Mouse (Mus musculus): ENCODE measurements around the gene Mrps5. TPM values are rescaled to one million over a fixed set of nuclear protein-coding genes. Genes with fewer than 3 reads are reported as not detected.
"Not testable (repeated sequence)": the region's sequence is repeated elsewhere in the genome, so short reads cannot be mapped to it uniquely, and the experiment has no call there.

Gene Mrps5
- polyA plus RNA-seq, 1 experiment: 129 TPM

DNA sequence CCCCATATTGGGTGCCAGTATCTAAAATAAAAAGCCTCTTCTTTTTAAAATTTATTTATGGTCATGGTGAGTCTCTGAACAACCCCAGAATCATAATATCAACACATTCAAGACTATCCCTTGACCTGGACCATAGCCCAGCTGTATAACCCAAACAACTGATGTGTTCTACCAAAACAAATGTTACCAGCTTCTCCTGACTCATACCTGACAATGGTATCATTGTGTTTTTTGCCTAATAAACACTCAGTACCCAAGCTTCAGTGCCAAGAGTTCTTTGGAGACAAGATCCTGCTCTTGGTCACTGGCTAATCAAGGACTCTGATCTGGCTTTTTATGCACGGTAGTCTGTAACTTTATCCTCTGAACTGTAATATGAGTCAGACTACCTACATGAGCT lies 13.7 kb upstream of the Mrps5 start:
- TF ChIP-seq POLR2A (IDR thresholded peaks at IDR 0.05; ENCODE audit: borderline replicate concordance, extremely low read depth, insufficient read depth, insufficient read length, poor library complexity, severe bottlenecking): no peak
- no peak for TF ChIP-seq CTCF (IDR thresholded peaks at IDR 0.05; ENCODE audit: borderline replicate concordance, extremely low read depth, insufficient read depth, insufficient read length)

DNA sequence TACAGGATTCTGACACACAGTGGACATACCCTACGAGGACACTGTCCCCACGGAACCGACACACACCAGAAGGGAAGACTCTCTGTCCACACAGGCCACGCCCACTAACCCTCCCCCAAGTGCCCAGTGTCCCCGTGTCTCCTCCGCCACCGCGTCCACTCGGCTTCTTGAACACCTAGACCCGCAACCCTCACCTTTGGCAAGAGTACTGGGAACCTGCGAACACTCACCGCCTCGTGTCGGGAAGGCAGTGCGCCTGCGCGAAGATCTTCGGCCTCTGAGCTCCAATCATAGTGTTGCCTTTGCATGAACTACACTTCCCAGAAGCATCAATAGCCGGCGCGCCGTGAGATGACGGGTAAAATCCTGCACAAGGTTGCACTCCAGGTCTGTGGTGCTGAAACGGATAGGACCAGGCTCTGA lies 2.6 kb upstream of the Mrps5 start:
- TF ChIP-seq CTCF (IDR thresholded peaks at IDR 0.05; ENCODE audit: borderline replicate concordance, extremely low read depth, insufficient read depth, insufficient read length) (no peak), POLR2A (IDR thresholded peaks at IDR 0.05; ENCODE audit: borderline replicate concordance, extremely low read depth, insufficient read depth, insufficient read length, poor library complexity, severe bottlenecking) (peak; percentile 48; the same call in 1 of the 2 replicates)
- DNase-seq (ENCODE audit: low read depth): peak; percentile 97

More for the DNA sequence above, 13.7 kb upstream of the Mrps5 start:
- no peak for DNase-seq (ENCODE audit: low read depth)

DNA sequence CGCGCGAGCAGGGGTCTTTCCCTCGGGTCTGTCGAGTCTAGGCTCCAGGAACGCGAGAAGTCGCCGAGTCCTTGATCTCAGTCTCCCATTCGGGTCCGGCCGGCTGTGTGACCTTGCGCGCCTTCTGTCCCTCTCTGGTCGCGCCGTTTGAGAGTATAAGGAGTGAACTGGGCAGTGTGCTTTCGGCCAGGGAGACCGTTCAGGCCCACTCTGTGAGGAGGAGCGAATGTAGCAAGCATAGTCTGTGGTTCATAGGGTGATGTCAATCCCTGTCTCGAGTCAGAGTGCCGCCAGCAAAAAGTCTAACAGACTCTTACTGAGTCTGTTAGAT lies 457 bp downstream of the Mrps5 start:
- TF ChIP-seq CTCF (IDR thresholded peaks at IDR 0.05; ENCODE audit: borderline replicate concordance, extremely low read depth, insufficient read depth, insufficient read length) (no peak), POLR2A (IDR thresholded peaks at IDR 0.05; ENCODE audit: borderline replicate concordance, extremely low read depth, insufficient read depth, insufficient read length, poor library complexity, severe bottlenecking) (no peak)
- no peak for DNase-seq (ENCODE audit: low read depth)

DNA sequence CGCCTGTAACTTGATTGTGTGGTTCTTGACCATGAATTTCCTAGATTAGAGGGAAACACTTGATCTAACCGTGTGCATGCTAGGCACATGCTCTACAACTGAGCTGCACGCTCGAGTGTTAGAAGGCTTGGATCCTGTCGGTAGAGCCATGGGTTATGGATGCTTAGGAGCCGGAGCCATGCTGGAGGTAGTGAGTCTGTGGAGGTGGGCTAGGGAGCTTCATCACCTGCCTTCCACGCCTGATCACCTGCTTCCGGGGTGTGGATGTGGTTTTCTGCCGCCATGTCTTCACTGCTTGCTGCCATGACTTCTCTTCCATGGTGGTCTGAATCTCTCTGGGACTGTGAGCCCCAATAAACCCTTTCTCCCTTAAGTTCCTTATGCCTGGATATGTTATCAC lies 1.9 kb downstream of the Mrps5 start:
- no peak for TF ChIP-seq CTCF (IDR thresholded peaks at IDR 0.05; ENCODE audit: borderline replicate concordance, extremely low read depth, insufficient read depth, insufficient read length)
- no peak for TF ChIP-seq POLR2A (IDR thresholded peaks at IDR 0.05; ENCODE audit: borderline replicate concordance, extremely low read depth, insufficient read depth, insufficient read length, poor library complexity, severe bottlenecking)
- no peak for DNase-seq (ENCODE audit: low read depth)

DNA sequence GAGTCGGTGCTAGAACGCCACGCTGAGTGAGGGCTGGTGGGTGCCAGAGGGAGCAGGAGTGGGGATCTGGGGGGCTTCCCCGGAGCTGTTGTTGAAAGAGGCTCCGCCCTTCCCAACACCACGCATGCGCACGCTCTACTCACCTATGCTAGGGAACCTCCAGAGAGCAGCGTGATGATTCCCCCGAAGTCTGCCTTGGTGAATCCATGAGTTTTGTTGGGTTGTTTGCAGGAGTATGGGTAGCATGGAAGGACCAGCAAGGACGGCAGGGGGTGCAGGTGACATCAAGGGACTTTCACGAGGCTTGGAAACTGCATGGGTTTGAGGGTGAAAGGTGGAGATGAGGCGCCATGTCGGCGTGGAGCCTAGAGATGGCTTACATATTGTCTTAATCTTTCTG lies 3.2 kb downstream of the Mrps5 start:
- no peak for DNase-seq (ENCODE audit: low read depth)
- TF ChIP-seq CTCF (IDR thresholded peaks at IDR 0.05; ENCODE audit: borderline replicate concordance, extremely low read depth, insufficient read depth, insufficient read length) (no peak), POLR2A (IDR thresholded peaks at IDR 0.05; ENCODE audit: borderline replicate concordance, extremely low read depth, insufficient read depth, insufficient read length, poor library complexity, severe bottlenecking) (no peak)

DNA sequence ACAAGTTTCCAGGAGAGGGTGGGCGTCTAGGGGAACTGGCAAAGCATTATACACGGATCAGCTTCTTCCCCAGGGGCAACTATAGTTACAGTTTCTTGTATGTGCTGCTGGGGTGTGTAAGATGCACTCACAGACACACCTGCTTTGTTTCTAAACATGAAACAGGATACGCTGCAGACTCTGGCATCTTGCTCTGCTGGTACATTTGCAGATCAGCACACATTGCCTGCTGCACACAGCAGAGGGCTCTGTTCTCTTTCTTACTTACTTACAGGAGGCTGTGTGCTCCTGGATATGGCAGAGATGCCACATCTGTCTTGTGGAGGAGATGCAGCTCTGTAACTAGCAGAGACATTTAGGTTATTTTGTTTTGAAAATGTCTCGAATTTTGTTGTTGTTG lies 3.8 kb downstream of the Mrps5 start:
- no peak for DNase-seq (ENCODE audit: low read depth)
- TF ChIP-seq CTCF (IDR thresholded peaks at IDR 0.05; ENCODE audit: borderline replicate concordance, extremely low read depth, insufficient read depth, insufficient read length) (no peak), POLR2A (IDR thresholded peaks at IDR 0.05; ENCODE audit: borderline replicate concordance, extremely low read depth, insufficient read depth, insufficient read length, poor library complexity, severe bottlenecking) (no peak)

DNA sequence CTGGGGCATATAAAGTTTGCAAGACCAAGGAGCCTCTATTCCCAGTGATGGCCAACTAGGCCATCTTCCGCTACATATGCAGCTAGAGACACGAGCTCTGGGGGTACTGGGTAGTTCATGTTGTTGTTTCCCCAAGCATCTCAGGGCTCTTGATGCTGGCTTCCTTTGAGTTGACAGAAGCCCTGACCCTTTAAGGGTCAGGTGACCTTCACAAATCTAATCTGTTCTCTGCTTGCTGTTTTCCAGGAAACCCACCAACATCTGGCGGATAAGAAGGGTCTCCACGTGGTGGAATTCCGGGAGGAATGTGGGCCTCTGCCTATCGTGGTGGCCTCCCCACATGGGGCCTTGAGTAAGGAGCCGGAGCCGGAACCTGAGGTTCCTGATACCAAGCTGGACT lies 16.4 kb downstream of the Mrps5 start:
- DNase-seq (ENCODE audit: low read depth): not testable (repeated sequence)

DNA sequence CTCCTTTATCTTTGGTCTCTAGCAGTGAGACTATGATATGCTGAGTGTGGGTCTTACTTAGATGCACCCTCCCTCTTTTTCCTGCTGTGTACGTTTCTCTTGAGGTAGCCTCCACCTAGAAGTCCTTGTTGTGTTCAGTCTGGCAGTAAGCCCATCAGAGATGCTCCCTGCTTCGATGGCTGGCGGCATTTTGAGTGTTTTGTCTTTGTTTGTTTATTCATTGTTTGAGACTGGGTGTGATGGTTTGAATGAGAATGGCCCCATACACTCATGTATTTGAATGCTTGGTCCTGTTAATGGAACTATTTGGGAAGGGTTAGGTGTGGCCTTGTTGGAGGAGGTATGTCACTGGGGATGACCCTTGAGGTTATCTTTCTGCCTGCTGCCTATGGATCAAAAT lies 18.2 kb downstream of the Mrps5 start:
- no peak for DNase-seq (ENCODE audit: low read depth)
- TF ChIP-seq POLR2A (IDR thresholded peaks at IDR 0.05; ENCODE audit: borderline replicate concordance, extremely low read depth, insufficient read depth, insufficient read length, poor library complexity, severe bottlenecking) (no peak), CTCF (IDR thresholded peaks at IDR 0.05; ENCODE audit: borderline replicate concordance, extremely low read depth, insufficient read depth, insufficient read length) (no peak)

DNA sequence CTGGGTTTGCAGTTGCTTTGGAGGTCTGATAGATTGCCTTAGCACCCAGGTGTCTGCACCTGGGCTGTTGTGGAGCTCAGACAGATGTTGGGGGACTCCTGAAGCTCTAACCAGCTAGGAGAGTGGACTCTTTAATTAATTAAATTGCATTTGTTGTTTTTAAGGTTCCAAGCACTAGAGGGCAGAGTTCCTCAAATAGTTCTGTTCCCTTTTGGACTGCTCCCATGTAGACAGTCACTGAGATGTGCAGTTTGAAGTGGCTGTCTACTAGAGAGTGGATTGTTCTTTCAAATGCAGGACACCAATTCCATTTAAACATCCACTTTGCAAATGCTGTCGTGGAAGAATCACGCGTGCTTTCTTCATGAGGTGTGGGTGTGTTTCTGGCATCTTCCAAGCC lies 21.2 kb downstream of the Mrps5 start:
- peak; percentile 25; the same call in 1 of the 2 replicates for TF ChIP-seq CTCF (IDR thresholded peaks at IDR 0.05; ENCODE audit: borderline replicate concordance, extremely low read depth, insufficient read depth, insufficient read length)
- TF ChIP-seq POLR2A (IDR thresholded peaks at IDR 0.05; ENCODE audit: borderline replicate concordance, extremely low read depth, insufficient read depth, insufficient read length, poor library complexity, severe bottlenecking): no peak
- DNase-seq (ENCODE audit: low read depth): peak; percentile 81

DNA sequence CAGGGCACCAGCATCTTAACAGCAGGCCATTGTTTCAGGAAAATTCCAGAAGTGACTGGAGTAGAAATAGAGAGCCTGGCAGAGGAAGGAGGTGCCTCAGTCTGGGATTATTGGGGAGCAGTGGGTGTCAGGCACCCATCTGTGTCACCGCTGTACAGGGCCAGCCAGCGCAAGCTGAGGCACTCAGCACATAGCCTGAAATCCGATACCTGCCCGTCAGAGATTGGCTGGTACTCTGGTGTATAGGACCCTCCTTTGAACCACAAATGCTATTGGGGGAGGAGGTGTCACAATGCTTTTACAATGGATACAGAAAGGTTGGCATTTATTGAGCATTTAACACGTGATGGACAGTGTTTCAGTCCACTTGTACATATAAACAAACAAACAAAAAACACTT lies 22.0 kb downstream of the Mrps5 start:
- TF ChIP-seq POLR2A (IDR thresholded peaks at IDR 0.05; ENCODE audit: borderline replicate concordance, extremely low read depth, insufficient read depth, insufficient read length, poor library complexity, severe bottlenecking) (no peak), CTCF (IDR thresholded peaks at IDR 0.05; ENCODE audit: borderline replicate concordance, extremely low read depth, insufficient read depth, insufficient read length) (no peak)

DNA sequence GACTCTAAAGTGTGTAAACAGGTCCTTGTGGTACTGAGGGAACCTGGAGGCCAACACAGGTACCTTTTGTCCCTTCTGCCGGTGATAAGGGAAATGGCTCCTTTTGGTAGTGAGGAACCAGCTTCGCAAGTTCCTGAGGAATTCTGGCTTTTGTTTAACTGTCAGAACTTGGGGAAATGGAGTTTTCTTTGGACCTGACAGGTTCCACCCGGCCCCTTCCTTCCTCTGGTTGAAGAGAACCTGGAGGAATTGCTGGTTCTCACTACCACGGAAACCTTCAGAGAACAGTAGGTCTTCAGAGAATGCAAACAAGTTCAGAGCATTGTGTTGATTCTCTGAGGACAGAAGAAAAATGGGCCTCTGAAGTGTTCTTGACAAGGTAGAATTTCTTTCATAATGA lies 24.4 kb downstream of the Mrps5 start:
- no peak for DNase-seq (ENCODE audit: low read depth)
- no peak for TF ChIP-seq CTCF (IDR thresholded peaks at IDR 0.05; ENCODE audit: borderline replicate concordance, extremely low read depth, insufficient read depth, insufficient read length)
- no peak for TF ChIP-seq POLR2A (IDR thresholded peaks at IDR 0.05; ENCODE audit: borderline replicate concordance, extremely low read depth, insufficient read depth, insufficient read length, poor library complexity, severe bottlenecking)

More for the DNA sequence above, 22.0 kb downstream of the Mrps5 start:
- peak; percentile 17 for DNase-seq (ENCODE audit: low read depth)

DNA sequence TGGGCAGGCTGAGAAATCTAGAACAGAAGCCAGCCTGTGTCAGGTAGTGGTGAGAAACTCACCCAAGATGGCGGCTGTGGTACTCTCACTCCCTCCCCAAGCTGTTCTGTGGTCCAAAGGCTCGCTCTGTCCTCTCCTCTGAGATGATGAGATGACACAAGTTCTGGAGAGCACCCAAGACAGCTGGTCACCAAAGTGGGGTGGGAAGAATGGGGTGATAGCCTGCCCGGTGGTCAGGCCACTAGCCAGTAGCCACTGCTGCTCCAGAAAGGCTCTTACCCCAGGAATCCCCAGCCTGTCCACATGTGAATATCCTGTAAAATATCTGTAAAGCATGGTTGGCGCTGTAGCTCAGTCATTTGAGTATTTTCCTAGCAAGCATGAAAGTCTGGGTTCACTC lies 25.3 kb downstream of the Mrps5 start:
- DNase-seq (ENCODE audit: low read depth): no peak
- no peak for TF ChIP-seq POLR2A (IDR thresholded peaks at IDR 0.05; ENCODE audit: borderline replicate concordance, extremely low read depth, insufficient read depth, insufficient read length, poor library complexity, severe bottlenecking)
- TF ChIP-seq CTCF (IDR thresholded peaks at IDR 0.05; ENCODE audit: borderline replicate concordance, extremely low read depth, insufficient read depth, insufficient read length): no peak

DNA sequence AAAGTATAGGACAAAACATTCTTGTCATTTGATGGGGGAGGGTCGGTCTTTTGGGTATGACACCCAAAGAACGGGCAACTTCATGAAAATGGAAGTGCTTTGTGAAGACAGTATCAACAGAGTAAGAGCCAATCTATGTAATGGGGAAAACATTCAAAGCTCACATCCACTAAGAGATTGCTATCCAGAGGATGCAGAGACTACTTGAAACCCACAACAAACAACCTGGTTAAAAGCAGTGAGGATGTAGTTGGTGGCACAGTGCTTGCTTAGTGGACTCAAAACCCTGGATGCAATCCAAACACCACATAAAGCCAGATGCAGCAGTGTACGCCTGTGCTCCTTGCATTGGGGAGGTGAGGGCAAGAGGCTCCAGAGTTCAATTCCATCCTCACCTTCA lies 32.3 kb downstream of the Mrps5 start:
- no peak for DNase-seq (ENCODE audit: low read depth)
- TF ChIP-seq POLR2A (IDR thresholded peaks at IDR 0.05; ENCODE audit: borderline replicate concordance, extremely low read depth, insufficient read depth, insufficient read length, poor library complexity, severe bottlenecking): no peak
- TF ChIP-seq CTCF (IDR thresholded peaks at IDR 0.05; ENCODE audit: borderline replicate concordance, extremely low read depth, insufficient read depth, insufficient read length): no peak

All from brain, embryonic 14.5 days (tissue).